Comparison of ENCODE assay signal across 25 mouse cellular contexts in genomic region chr2:151777366-151777765, GRCm38 (mm10).
"Had no signal": no experiment of that assay in that cellular context is flagged by ENCODE, and none has a peak within 500 bp of the region (broad histone marks: within the 10 kb centered on the region; RNA-seq: fewer than 3 reads in every experiment).

No protein-coding gene starts in this region.

- H3K27me3 ChIP-seq: embryonic facial prominence, embryonic 13.5 days; embryonic facial prominence, embryonic 15.5 days; forebrain, embryonic 13.5 days; forebrain, embryonic 15.5 days had no signal

- H3K27ac ChIP-seq: embryonic facial prominence, embryonic 10.5 days; embryonic facial prominence, embryonic 12.5 days; embryonic facial prominence, embryonic 13.5 days; embryonic facial prominence, embryonic 15.5 days; forebrain, embryonic 10.5 days; forebrain, embryonic 12.5 days; forebrain, embryonic 13.5 days; forebrain, embryonic 15.5 days; gastrocnemius, adult 2 months had no signal

- H3K9me3 ChIP-seq: embryonic facial prominence, embryonic 10.5 days; embryonic facial prominence, embryonic 12.5 days; embryonic facial prominence, embryonic 13.5 days; embryonic facial prominence, embryonic 15.5 days; forebrain, embryonic 10.5 days; forebrain, embryonic 12.5 days; forebrain, embryonic 13.5 days; forebrain, embryonic 15.5 days had no signal

- DNase-seq: cerebellum, adult 2 months; cerebellum, adult 8-10 months; cerebellum, adult 9-10 months; cerebellum, adult 9-11 months; cerebellum, postnatal 10 days; cerebellum, postnatal 14 days; cerebellum, postnatal 25 days; cerebellum, postnatal 36 days; embryo, embryonic 11 days; forebrain, postnatal 0 days; gastrocnemius, adult 2 months; gastrocnemius, postnatal 10 days; gastrocnemius, postnatal 14 days; gastrocnemius, postnatal 25 days; gastrocnemius, postnatal 36 days; heart, adult 18-20 months had no signal

- H3K36me3 ChIP-seq: embryonic facial prominence, embryonic 10.5 days; embryonic facial prominence, embryonic 12.5 days; embryonic facial prominence, embryonic 13.5 days; embryonic facial prominence, embryonic 15.5 days; forebrain, embryonic 10.5 days; forebrain, embryonic 12.5 days; forebrain, embryonic 15.5 days had no signal

- H3K4me1 ChIP-seq: forebrain, embryonic 12.5 days; forebrain, embryonic 13.5 days; forebrain, embryonic 15.5 days had no signal

- H3K4me3 ChIP-seq: embryonic facial prominence, embryonic 10.5 days; embryonic facial prominence, embryonic 12.5 days; embryonic facial prominence, embryonic 13.5 days; embryonic facial prominence, embryonic 15.5 days; erythroblast, embryonic 14.5 days; forebrain, embryonic 10.5 days; forebrain, embryonic 12.5 days; forebrain, embryonic 13.5 days; forebrain, embryonic 15.5 days; gastrocnemius, adult 2 months had no signal

- H3K9ac ChIP-seq: embryonic facial prominence, embryonic 12.5 days; embryonic facial prominence, embryonic 13.5 days; embryonic facial prominence, embryonic 15.5 days; forebrain, embryonic 12.5 days; forebrain, embryonic 13.5 days; forebrain, embryonic 15.5 days; forebrain, postnatal 0 days had no signal
